Mouse (Mus musculus) liver, embryonic 14.5 days (tissue): Measurements from ENCODE around the gene Vax1. TPM values are rescaled to one million over a fixed set of nuclear protein-coding genes. Genes with fewer than 3 reads are reported as not detected.

Source experiments
- ATAC-seq: fragments of 200-750 bp; cut with Nextera tagmentation; 2 replicates; pipeline ENCODE4 v1.8.0; 2017; ENCODE audit warnings: moderate number of reproducible peaks, mild to moderate bottlenecking, moderate library complexity; ENCODE audit not compliant: insufficient read depth
- DNase-seq, 3 experiments: peaks; one replicate each; pipeline ENCODE4 v3.0.0-alpha.2; 2012 to 2013; ENCODE audit warnings: low read depth in 3 of 3, low spot score in 3 of 3
- H3K27ac ChIP-seq: fragments of 300-500 bp; sonication (generic); 2 replicates; pipeline ENCODE4 v1.5.1; 2014; ENCODE audit warnings: moderate library complexity, mild to moderate bottlenecking, control low read depth, inconsistent platforms
- H3K27me3 ChIP-seq: fragments of 300-500 bp; sonication (generic); 2 replicates; pipeline ENCODE4 v1.6.1; 2014; ENCODE audit warnings: mild to moderate bottlenecking, low read length, moderate library complexity; ENCODE audit not compliant: control insufficient read depth, insufficient read depth
- H3K36me3 ChIP-seq: fragments of 300-500 bp; sonication (generic); replicated peaks from 2 replicates; pipeline ENCODE4 v1.6.1; 2014; ENCODE audit warnings: low read depth; ENCODE audit not compliant: control insufficient read depth, insufficient read depth
- H3K4me1 ChIP-seq, 2 experiments: fragments of 200-500 bp in 1 of 2; fragments of 300-500 bp in 1 of 2; sonication (generic) in 1 of 2; replicated peaks; 2 replicates each; pipeline ENCODE4 v1.6.1; 2012 to 2014; ENCODE audit warnings: antibody characterized with exemption in 1 of 2, inconsistent platforms in 1 of 2, low read length in 1 of 2; ENCODE audit not compliant: control insufficient read depth in 2 of 2, insufficient read depth in 2 of 2
- H3K4me2 ChIP-seq: fragments of 300-500 bp; sonication (generic); 2 replicates; pipeline ENCODE4 v1.6.1; 2014; ENCODE audit warnings: low read depth, mild to moderate bottlenecking, control low read depth, moderate library complexity
- H3K4me3 ChIP-seq, 2 experiments: fragments of 200-500 bp in 1 of 2; fragments of 300-500 bp in 1 of 2; sonication (generic) in 1 of 2; 2 replicates each; pipeline ENCODE4 v1.5.1; 2012 to 2014; ENCODE audit warnings: low read depth in 2 of 2, low read length in 2 of 2, mild to moderate bottlenecking in 2 of 2, control low read depth in 1 of 2, inconsistent platforms in 1 of 2, moderate library complexity in 1 of 2; ENCODE audit not compliant: insufficient read depth in 1 of 2
- H3K9ac ChIP-seq: fragments of 300-500 bp; sonication (generic); replicated peaks from 2 replicates; pipeline ENCODE4 v1.6.1; 2014; ENCODE audit warnings: mild to moderate bottlenecking, control low read depth, moderate library complexity
- H3K9me3 ChIP-seq: fragments of 300-500 bp; sonication (generic); 2 replicates; pipeline ENCODE4 v1.6.1; 2016; ENCODE audit warnings: low read length, mixed read lengths; ENCODE audit not compliant: control insufficient read depth
- CTCF ChIP-seq: IDR thresholded peaks from 2 replicates; pipeline ENCODE4 v1.5.1; 2016; ENCODE audit warnings: antibody characterized with exemption, low read depth, control low read depth
- EP300 ChIP-seq: IDR thresholded peaks from 2 replicates; pipeline ENCODE4 v1.6.1; 2016; ENCODE audit warnings: antibody characterized with exemption, low read depth
- WGBS: fragments of 180-500 bp; shearing (Covaris S2); extraction: QIAGEN DNeasy Blood & Tissue Kit; methylation state at CpG from one replicate; pipeline ENCODE4 v1.1.7; 2014; ENCODE audit not compliant: insufficient replicate concordance; 5-methylcytosine and 5-hydroxymethylcytosine counted together
- polyA plus RNA-seq, 2 experiments: library from polyadenylated mRNA; depleted of rRNA in 1 of 2; stranded (reverse) in 1 of 2; unstranded in 1 of 2; fragments of >200 nt; fragmentation: Nextera tagmentation in 1 of 2; extraction: Ambion mirVana in 1 of 2; gene quantifications; 2 replicates each; pipeline versions ENCODE4 v1.2.1 to v1.2.3; 2012 to 2014

Gene Vax1
- polyA plus RNA-seq, 2 experiments: not detected

DNA sequence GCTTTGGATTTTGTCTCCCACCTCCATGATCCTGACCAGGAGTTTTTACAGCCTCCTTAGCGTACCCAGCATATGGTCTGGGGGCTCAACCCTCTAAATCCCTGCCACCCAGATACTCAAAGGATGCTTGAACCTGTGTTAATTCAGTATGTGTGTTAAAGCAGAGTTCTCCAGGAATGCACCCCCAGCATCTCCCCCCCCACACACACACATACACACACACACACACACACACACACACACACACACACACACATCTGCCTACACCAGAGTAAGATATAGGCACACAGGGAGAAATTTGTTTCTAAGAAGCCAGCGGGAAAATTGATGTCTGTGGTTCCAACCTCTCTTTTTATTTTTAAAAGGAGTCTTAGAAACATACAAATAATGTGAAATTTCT is 22.6 kb upstream of the Vax1 start:
- 12% methylated on average over 2 of the region's 2 CpGs for WGBS
- DNase-seq (no peak), ATAC-seq (no peak)
- Histone ChIP-seq H3K4me1 (no peaks in the 10 kb centered on the region), H3K36me3 (no peaks in the 10 kb centered on the region), H3K4me2 (no peak overlapping the region), H3K9ac (no peak overlapping the region), H3K27ac (no peak overlapping the region), H3K27me3 (peaks cover 70% of the 10 kb centered on the region), H3K9me3 (no peaks in the 10 kb centered on the region), H3K4me3 (no peak overlapping the region)
- TF ChIP-seq EP300 (no peak), CTCF (no peak)

DNA sequence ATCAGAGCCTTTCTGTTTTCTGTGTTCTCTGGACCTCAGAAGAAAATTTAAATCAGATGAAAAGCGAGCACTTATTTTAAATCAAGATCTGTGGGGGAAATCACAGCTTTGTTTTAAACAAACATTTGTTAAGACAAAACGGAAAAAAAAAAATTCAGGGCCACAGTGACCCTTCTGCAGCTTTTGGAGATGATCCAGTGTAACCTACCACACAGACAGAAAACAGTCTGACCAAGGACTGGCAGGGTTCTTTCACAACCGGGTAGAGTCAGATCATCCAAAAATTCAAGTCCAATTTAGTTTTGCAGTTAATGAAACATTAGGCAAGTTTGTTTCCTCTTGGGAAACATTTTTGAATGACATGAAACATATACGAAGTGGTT is 21.3 kb upstream of the Vax1 start:
- Histone ChIP-seq H3K9ac (no peak overlapping the region), H3K27ac (no peak overlapping the region), H3K4me2 (no peak overlapping the region), H3K27me3 (peaks cover 57% of the 10 kb centered on the region), H3K4me3 (no peak overlapping the region), H3K36me3 (no peaks in the 10 kb centered on the region), H3K9me3 (no peaks in the 10 kb centered on the region), H3K4me1 (no peaks in the 10 kb centered on the region)
- WGBS: 8% methylated on average over 4 of the region's 4 CpGs
- TF ChIP-seq CTCF: no peak
- TF ChIP-seq EP300: no peak
- DNase-seq: no peak
- no peak for ATAC-seq

DNA sequence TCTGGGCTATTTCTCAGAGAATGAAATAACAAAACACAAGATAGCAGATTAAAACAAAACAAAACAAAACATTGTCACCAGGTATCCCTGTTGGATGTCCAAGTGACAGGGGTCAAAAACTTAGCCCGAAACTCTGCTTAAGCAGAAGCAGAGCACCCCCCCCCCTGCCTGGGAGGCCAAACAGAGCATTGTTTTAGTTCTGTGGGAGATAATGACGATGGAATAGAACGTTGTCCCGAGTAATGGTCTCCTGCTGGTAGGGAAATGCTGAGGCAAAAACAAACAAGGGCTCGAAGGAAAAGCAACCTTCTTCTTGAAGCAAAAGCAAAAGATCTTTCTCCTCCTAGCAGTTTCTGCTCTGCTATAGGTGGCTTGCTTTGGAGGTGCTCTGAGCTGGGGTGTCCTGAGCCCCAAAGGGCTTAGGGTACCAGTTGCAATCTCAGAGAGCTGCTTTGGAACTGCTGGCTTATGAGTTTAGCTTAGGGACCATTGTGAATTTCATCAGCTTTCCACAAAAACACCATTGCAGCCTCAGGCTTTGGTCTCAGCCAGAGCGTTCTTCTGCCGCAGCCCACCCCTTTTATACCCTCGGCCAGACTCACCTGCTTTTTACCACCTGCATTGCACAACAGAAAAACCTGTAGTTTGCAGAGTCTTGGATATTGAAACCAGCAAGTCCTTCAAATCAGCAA is 20.7 kb upstream of the Vax1 start:
- WGBS: 4% methylated on average over 8 of the region's 8 CpGs
- Histone ChIP-seq H3K4me3 (no peak overlapping the region), H3K27ac (no peak overlapping the region), H3K4me1 (no peaks in the 10 kb centered on the region), H3K27me3 (peaks cover 52% of the 10 kb centered on the region), H3K4me2 (no peak overlapping the region), H3K9ac (no peak overlapping the region), H3K36me3 (no peaks in the 10 kb centered on the region), H3K9me3 (no peaks in the 10 kb centered on the region)
- ATAC-seq: no peak
- no peak for TF ChIP-seq EP300
- TF ChIP-seq CTCF: no peak
- no peak for DNase-seq

DNA sequence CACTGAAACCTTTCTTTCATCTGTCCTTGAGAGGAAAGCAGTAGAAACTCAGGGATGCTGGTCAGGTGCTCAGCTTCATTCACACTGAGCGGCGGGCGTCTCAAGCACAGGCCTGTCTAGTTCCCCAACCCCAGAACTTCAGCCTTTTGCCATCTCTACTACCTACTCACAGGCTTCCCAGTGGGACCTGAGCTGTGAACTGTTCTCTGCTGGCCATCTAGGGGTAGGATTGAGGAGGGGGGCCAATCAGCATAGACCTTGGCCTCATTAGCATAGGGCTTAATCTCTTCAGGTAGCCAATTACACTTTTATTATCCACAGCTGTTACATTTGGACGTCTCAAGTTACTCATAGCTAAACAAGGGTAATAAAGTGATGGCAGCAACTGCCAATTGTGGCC is 19.1 kb upstream of the Vax1 start:
- TF ChIP-seq EP300 (no peak), CTCF (no peak)
- H3K27ac ChIP-seq: no peak overlapping the region
- H3K9me3 ChIP-seq: no peaks in the 10 kb centered on the region
- 11% methylated on average over 4 of the region's 4 CpGs for WGBS
- H3K27me3 ChIP-seq: peaks cover 36% of the 10 kb centered on the region
- H3K4me2 ChIP-seq: no peak overlapping the region
- DNase-seq: no peak
- H3K4me3 ChIP-seq: no peak overlapping the region
- no peaks in the 10 kb centered on the region for H3K36me3 ChIP-seq
- H3K9ac ChIP-seq: no peak overlapping the region
- H3K4me1 ChIP-seq: no peaks in the 10 kb centered on the region
- ATAC-seq: no peak

DNA sequence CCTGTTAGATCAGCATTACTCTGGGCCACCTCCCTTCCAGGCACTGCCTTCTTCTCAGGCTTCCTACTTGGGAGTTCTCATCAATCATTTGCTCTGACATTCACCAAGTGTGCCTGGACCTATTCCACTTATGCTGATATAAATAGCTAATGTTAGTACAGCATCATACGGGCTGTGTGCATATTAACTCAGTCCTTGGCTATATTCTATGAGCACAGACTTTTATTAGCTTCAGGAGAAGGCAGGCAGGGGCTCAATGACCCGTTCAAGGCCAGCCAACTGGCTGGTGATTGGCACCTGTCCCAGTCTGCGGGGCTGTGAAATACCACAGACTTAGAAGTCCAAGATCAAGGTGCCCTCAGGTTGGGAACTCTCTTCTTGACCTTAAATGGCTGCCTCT is 14.1 kb upstream of the Vax1 start:
- WGBS: 32% methylated on average over 3 of the region's 3 CpGs
- no peaks in the 10 kb centered on the region for H3K9me3 ChIP-seq
- H3K27ac ChIP-seq: no peak overlapping the region
- H3K36me3 ChIP-seq: no peaks in the 10 kb centered on the region
- no peak for ATAC-seq
- no peak overlapping the region for H3K4me3 ChIP-seq
- no peak overlapping the region for H3K4me2 ChIP-seq
- TF ChIP-seq CTCF (no peak), EP300 (no peak)
- H3K27me3 ChIP-seq: peaks cover 3% of the 10 kb centered on the region
- no peak for DNase-seq
- H3K9ac ChIP-seq: no peak overlapping the region
- H3K4me1 ChIP-seq: no peaks in the 10 kb centered on the region
